20 mouse cellular contexts compared by ENCODE assay signal in genomic region chr2:66187520-66187919, GRCm38 (mm10).
"Had no signal": no experiment of that assay in that cellular context is flagged by ENCODE, and none has a peak within 500 bp of the region (broad histone marks: within the 10 kb centered on the region; RNA-seq: fewer than 3 reads in every experiment).

No protein-coding gene starts in this region.

- H3K27me3 ChIP-seq: limb, embryonic 12.5 days; limb, embryonic 15.5 days; liver, embryonic 15.5 days; lung, embryonic 15.5 days; stomach, embryonic 15.5 days had no signal

- H3K27ac ChIP-seq: hindbrain, postnatal 0 days; limb, embryonic 12.5 days; limb, embryonic 15.5 days; liver, embryonic 15.5 days; lung, embryonic 15.5 days; stomach, embryonic 15.5 days had no signal

- DNase-seq: left cerebral cortex, postnatal 4 days; lung, adult 18-20 months; lung, postnatal 10 days; lung, postnatal 4 days; midbrain, embryonic 14.5 days; right cerebral cortex, adult 18-20 months; right cerebral cortex, postnatal 14 days; right cerebral cortex, postnatal 4 days; spleen, adult 18-20 months; thymus, postnatal 25 days had no signal

- ATAC-seq: hindbrain, postnatal 0 days; inflammation-experienced regulatory T-cells, adult 6 months; intestine, embryonic 16.5 days had no signal

- H3K9me3 ChIP-seq: limb, embryonic 12.5 days; limb, embryonic 15.5 days; liver, embryonic 15.5 days; lung, embryonic 15.5 days; stomach, embryonic 15.5 days had no signal

- H3K36me3 ChIP-seq: liver, embryonic 15.5 days had no signal

- H3K4me3 ChIP-seq: limb, embryonic 12.5 days; limb, embryonic 15.5 days; liver, embryonic 15.5 days; lung, embryonic 15.5 days; stomach, embryonic 15.5 days had no signal

- H3K9ac ChIP-seq: limb, embryonic 12.5 days; limb, embryonic 15.5 days; liver, embryonic 15.5 days; lung, embryonic 15.5 days; stomach, embryonic 15.5 days had no signal

- H3K4me2 ChIP-seq: limb, embryonic 12.5 days; limb, embryonic 15.5 days; liver, embryonic 11.5 days; liver, embryonic 15.5 days; lung, embryonic 15.5 days; midbrain, embryonic 11.5 days; stomach, embryonic 15.5 days had no signal

- H3K4me1 ChIP-seq: limb, embryonic 12.5 days; limb, embryonic 15.5 days; liver, embryonic 15.5 days; lung, embryonic 15.5 days; stomach, embryonic 15.5 days had no signal
